Mouse (Mus musculus): ENCODE measurements at regions not wholly inside any gene's neighbourhood (a gene's known extent, or its start where the extent isn't known, plus 50 kb on each side); places are given as distances from the start of the nearest gene placed in this dataset.
"Not testable (repeated sequence)": the region's sequence is repeated elsewhere in the genome, so short reads cannot be mapped to it uniquely, and the experiment has no call there.

GRCm38 (mm10) chr16:49503897-49504413 lies 195.1 kb upstream of the Ift57 start:
- WGBS = 44% methylated on average over 14 of the region's 14 CpGs
- H3K27ac ChIP-seq (ENCODE audit: insufficient read depth, low read depth, low read length) = 0 out of 2 replicates have a peak overlapping the region, but pooled peaks have one; percentile 8
- no peaks in the 10 kb centered on the region for H3K4me1 ChIP-seq (ENCODE audit: control insufficient read depth, insufficient read depth, low read length)
- no peaks in the 10 kb centered on the region for H3K36me3 ChIP-seq (ENCODE audit: control insufficient read depth, insufficient read depth, low read length)
- H3K27me3 ChIP-seq (replicated peaks; ENCODE audit: control insufficient read depth, insufficient read depth, low read length) = no peaks in the 10 kb centered on the region
- DNase-seq = peak; percentile 35
- H3K4me3 ChIP-seq (ENCODE audit: insufficient read depth, low read depth, low read length) = peak overlapping the region; percentile 1; the same call in 1 of the 2 replicates
- TF ChIP-seq CTCF (conservative IDR thresholded peaks at IDR 0.05; ENCODE audit: insufficient read depth, insufficient read length, low read depth, low read length) = no peak
- no peak for TF ChIP-seq POLR2A (IDR thresholded peaks at IDR 0.05; ENCODE audit: low read depth, low read length)

- Histone ChIP-seq H3K4me1 (ENCODE audit: control insufficient read depth, insufficient read depth, low read length) (no peaks in the 10 kb centered on the region), H3K36me3 (ENCODE audit: control insufficient read depth, insufficient read depth, low read length) (no peaks in the 10 kb centered on the region), H3K4me3 (ENCODE audit: insufficient read depth, low read depth, low read length) (no peak overlapping the region), H3K27me3 (replicated peaks; ENCODE audit: control insufficient read depth, insufficient read depth, low read length) (no peaks in the 10 kb centered on the region), H3K27ac (ENCODE audit: insufficient read depth, low read depth, low read length) (no peak overlapping the region)
- TF ChIP-seq CTCF (conservative IDR thresholded peaks at IDR 0.05; ENCODE audit: insufficient read depth, insufficient read length, low read depth, low read length) (no peak), POLR2A (IDR thresholded peaks at IDR 0.05; ENCODE audit: low read depth, low read length) (no peak)
- 85% methylated on average over 6 of the region's 6 CpGs for WGBS
- DNase-seq = no peak
These were observed 194.4 kb upstream of the Ift57 start for GRCm38 (mm10) chr16:49504669-49505068.

GRCm38 (mm10) chr16:49505271-49505670 lies 193.8 kb upstream of the Ift57 start:
- TF ChIP-seq POLR2A (IDR thresholded peaks at IDR 0.05; ENCODE audit: low read depth, low read length) (no peak), CTCF (conservative IDR thresholded peaks at IDR 0.05; ENCODE audit: insufficient read depth, insufficient read length, low read depth, low read length) (no peak)
- DNase-seq = peak; percentile 16

GRCm38 (mm10) chr16:49518844-49519243 lies 180.2 kb upstream of the Ift57 start:
- Histone ChIP-seq H3K4me1 (ENCODE audit: control insufficient read depth, insufficient read depth, low read length) (no peaks in the 10 kb centered on the region), H3K27me3 (replicated peaks; ENCODE audit: control insufficient read depth, insufficient read depth, low read length) (no peaks in the 10 kb centered on the region), H3K4me3 (ENCODE audit: insufficient read depth, low read depth, low read length) (no peak overlapping the region), H3K27ac (ENCODE audit: insufficient read depth, low read depth, low read length) (no peak overlapping the region), H3K36me3 (ENCODE audit: control insufficient read depth, insufficient read depth, low read length) (no peaks in the 10 kb centered on the region)
- no peak for DNase-seq
- WGBS = 96% methylated on average over 3 of the region's 3 CpGs
- TF ChIP-seq POLR2A (IDR thresholded peaks at IDR 0.05; ENCODE audit: low read depth, low read length) (no peak), CTCF (conservative IDR thresholded peaks at IDR 0.05; ENCODE audit: insufficient read depth, insufficient read length, low read depth, low read length) (no peak)

More at GRCm38 (mm10) chr16:49505271-49505670, 193.8 kb upstream of the Ift57 start:
- Histone ChIP-seq H3K36me3 (ENCODE audit: control insufficient read depth, insufficient read depth, low read length) (no peaks in the 10 kb centered on the region), H3K27ac (ENCODE audit: insufficient read depth, low read depth, low read length) (no peak overlapping the region), H3K27me3 (replicated peaks; ENCODE audit: control insufficient read depth, insufficient read depth, low read length) (no peaks in the 10 kb centered on the region), H3K4me1 (ENCODE audit: control insufficient read depth, insufficient read depth, low read length) (no peaks in the 10 kb centered on the region), H3K4me3 (ENCODE audit: insufficient read depth, low read depth, low read length) (no peak overlapping the region)
- 37% methylated on average over 9 of the region's 9 CpGs for WGBS

GRCm38 (mm10) chr16:49520411-49520810 lies 178.6 kb upstream of the Ift57 start:
- TF ChIP-seq CTCF (conservative IDR thresholded peaks at IDR 0.05; ENCODE audit: insufficient read depth, insufficient read length, low read depth, low read length) (no peak), POLR2A (IDR thresholded peaks at IDR 0.05; ENCODE audit: low read depth, low read length) (no peak)
- Histone ChIP-seq H3K36me3 (ENCODE audit: control insufficient read depth, insufficient read depth, low read length) (no peaks in the 10 kb centered on the region), H3K27ac (ENCODE audit: insufficient read depth, low read depth, low read length) (no peak overlapping the region), H3K27me3 (replicated peaks; ENCODE audit: control insufficient read depth, insufficient read depth, low read length) (no peaks in the 10 kb centered on the region), H3K4me3 (ENCODE audit: insufficient read depth, low read depth, low read length) (no peak overlapping the region), H3K4me1 (ENCODE audit: control insufficient read depth, insufficient read depth, low read length) (no peaks in the 10 kb centered on the region)
- no peak for DNase-seq
- 57% methylated on average over 3 of the region's 3 CpGs for WGBS

- Histone ChIP-seq H3K27me3 (replicated peaks; ENCODE audit: control insufficient read depth, insufficient read depth, low read length) (no peaks in the 10 kb centered on the region), H3K4me3 (ENCODE audit: insufficient read depth, low read depth, low read length) (no peak overlapping the region), H3K36me3 (ENCODE audit: control insufficient read depth, insufficient read depth, low read length) (no peaks in the 10 kb centered on the region), H3K4me1 (ENCODE audit: control insufficient read depth, insufficient read depth, low read length) (no peaks in the 10 kb centered on the region), H3K27ac (ENCODE audit: insufficient read depth, low read depth, low read length) (no peak overlapping the region)
- DNase-seq = no peak
- TF ChIP-seq POLR2A (IDR thresholded peaks at IDR 0.05; ENCODE audit: low read depth, low read length) (no peak), CTCF (conservative IDR thresholded peaks at IDR 0.05; ENCODE audit: insufficient read depth, insufficient read length, low read depth, low read length) (no peak)
- 73% methylated on average over 2 of the region's 2 CpGs for WGBS
These were observed 177.3 kb upstream of the Ift57 start for GRCm38 (mm10) chr16:49521685-49522084.

GRCm38 (mm10) chr16:49522576-49522975 lies 176.5 kb upstream of the Ift57 start:
- no peak for DNase-seq
- no peaks in the 10 kb centered on the region for H3K36me3 ChIP-seq (ENCODE audit: control insufficient read depth, insufficient read depth, low read length)
- no peaks in the 10 kb centered on the region for H3K27me3 ChIP-seq (replicated peaks; ENCODE audit: control insufficient read depth, insufficient read depth, low read length)
- H3K4me1 ChIP-seq (ENCODE audit: control insufficient read depth, insufficient read depth, low read length) = no peaks in the 10 kb centered on the region
- 75% methylated on average over 5 of the region's 5 CpGs for WGBS
- no peak overlapping the region for H3K27ac ChIP-seq (ENCODE audit: insufficient read depth, low read depth, low read length)
- H3K4me3 ChIP-seq (ENCODE audit: insufficient read depth, low read depth, low read length) = no peak overlapping the region
- TF ChIP-seq POLR2A (IDR thresholded peaks at IDR 0.05; ENCODE audit: low read depth, low read length) = no peak
- no peak for TF ChIP-seq CTCF (conservative IDR thresholded peaks at IDR 0.05; ENCODE audit: insufficient read depth, insufficient read length, low read depth, low read length)

GRCm38 (mm10) chr16:49528618-49529017 lies 170.4 kb upstream of the Ift57 start:
- H3K27ac ChIP-seq (ENCODE audit: insufficient read depth, low read depth, low read length) = not testable (repeated sequence)
- 91% methylated on average over 2 of the region's 2 CpGs for WGBS

More at GRCm38 (mm10) chr16:49528618-49529017, 170.4 kb upstream of the Ift57 start:
- not testable (repeated sequence) for H3K27me3 ChIP-seq (replicated peaks; ENCODE audit: control insufficient read depth, insufficient read depth, low read length); DNase-seq; H3K4me3 ChIP-seq (ENCODE audit: insufficient read depth, low read depth, low read length); H3K36me3 ChIP-seq (ENCODE audit: control insufficient read depth, insufficient read depth, low read length); H3K4me1 ChIP-seq (ENCODE audit: control insufficient read depth, insufficient read depth, low read length)

Data from kidney, adult 2 months (tissue).